Mouse (Mus musculus): ENCODE results near the gene Slamf6. TPM values are rescaled to one million over a fixed set of nuclear protein-coding genes. Genes with fewer than 3 reads are reported as not detected.
A peak's percentile ranks its signal among the peaks of the same experiment; 100 is the strongest.

The Slamf6 gene
- polyA plus RNA-seq, 1 experiment from 2014 or later = 0.18 TPM

GRCm38 (mm10) chr1:171998820-171999597, 81.7 kb downstream of the Slamf6 start:
- no peak for TF ChIP-seq CTCF (IDR thresholded peaks at IDR 0.05; ENCODE audit: low read depth)
- no peak overlapping the region for H3K27ac ChIP-seq (ENCODE audit: low read depth)
- no peak for DNase-seq
- peaks cover 13% of the 10 kb centered on the region for H3K36me3 ChIP-seq (ENCODE audit: insufficient read depth)
- H3K4me1 ChIP-seq (ENCODE audit: insufficient read depth) = no peaks in the 10 kb centered on the region
- H3K9me3 ChIP-seq (ENCODE audit: low read depth, low read length) = no peaks in the 10 kb centered on the region
- ATAC-seq (ENCODE audit: insufficient read depth) = no peak
- H3K4me2 ChIP-seq = no peak overlapping the region
- 86% methylated on average over 13 of the region's 13 CpGs for WGBS
- H3K27me3 ChIP-seq (ENCODE audit: insufficient read depth, low read length) = no peaks in the 10 kb centered on the region
- no peak overlapping the region for H3K9ac ChIP-seq
- no peak overlapping the region for H3K4me3 ChIP-seq (ENCODE audit: low read depth, low read length)

- no peak overlapping the region for H3K4me3 ChIP-seq (ENCODE audit: low read depth, low read length)
- WGBS = 41% methylated on average over 3 of the region's 3 CpGs
- H3K9me3 ChIP-seq (ENCODE audit: low read depth, low read length) = no peaks in the 10 kb centered on the region
- H3K27ac ChIP-seq (ENCODE audit: low read depth) = no peak overlapping the region
- ATAC-seq (ENCODE audit: insufficient read depth) = 0 out of 2 replicates have a peak, but pooled peaks have one; percentile 53
- peak; percentile 63 for TF ChIP-seq CTCF (IDR thresholded peaks at IDR 0.05; ENCODE audit: low read depth)
- peaks cover 27% of the 10 kb centered on the region for H3K36me3 ChIP-seq (ENCODE audit: insufficient read depth)
- H3K27me3 ChIP-seq (ENCODE audit: insufficient read depth, low read length) = no peaks in the 10 kb centered on the region
- H3K4me2 ChIP-seq = no peak overlapping the region
- H3K4me1 ChIP-seq (ENCODE audit: insufficient read depth) = no peaks in the 10 kb centered on the region
- H3K9ac ChIP-seq = no peak overlapping the region
- peak; percentile 75 for DNase-seq
Observed at GRCm38 (mm10) chr1:172000641-172001040, 83.3 kb downstream of the Slamf6 start.

- TF ChIP-seq CTCF (IDR thresholded peaks at IDR 0.05; ENCODE audit: low read depth) = no peak
- 67% methylated on average over 12 of the region's 12 CpGs for WGBS
- DNase-seq = no peak
- Histone ChIP-seq H3K4me3 (ENCODE audit: low read depth, low read length) (no peak overlapping the region), H3K4me2 (no peak overlapping the region), H3K27me3 (ENCODE audit: insufficient read depth, low read length) (no peaks in the 10 kb centered on the region), H3K4me1 (ENCODE audit: insufficient read depth) (no peaks in the 10 kb centered on the region), H3K36me3 (ENCODE audit: insufficient read depth) (peaks cover 37% of the 10 kb centered on the region), H3K9ac (no peak overlapping the region), H3K9me3 (ENCODE audit: low read depth, low read length) (no peaks in the 10 kb centered on the region), H3K27ac (ENCODE audit: low read depth) (0 out of 2 replicates have a peak overlapping the region, but pooled peaks have one; percentile 13)
- ATAC-seq (ENCODE audit: insufficient read depth) = peak; percentile 39; the same call in 1 of the 2 replicates
Observed at GRCm38 (mm10) chr1:172001665-172002064, 84.3 kb downstream of the Slamf6 start.

Other genes with a start within 250 kb of the Slamf6 start
- 2.9 and 3.6 TPM in 2 replicates for gene Cd48, start 235.5 kb upstream of the Slamf6 start, polyA plus RNA-seq (2014; fragmentation: Nextera tagmentation; extraction: Ambion mirVana)
- 0.42 and 1.1 TPM in 2 replicates for gene Slamf1, start 150.4 kb upstream of the Slamf6 start, polyA plus RNA-seq (2014; fragmentation: Nextera tagmentation; extraction: Ambion mirVana)
- gene Cd84, start 77.8 kb upstream of the Slamf6 start, polyA plus RNA-seq (2014; fragmentation: Nextera tagmentation; extraction: Ambion mirVana) = 1.6 and 2.0 TPM in 2 replicates
- not detected in 2 replicates for gene Gm10521, start 21.9 kb upstream of the Slamf6 start, polyA plus RNA-seq (2014; fragmentation: Nextera tagmentation; extraction: Ambion mirVana)
- 17.1 TPM in 2 replicates for gene Vangl2, start 110.9 kb downstream of the Slamf6 start, polyA plus RNA-seq (2014; fragmentation: Nextera tagmentation; extraction: Ambion mirVana)
- not detected in 2 replicates for gene Nhlh1, start 140.1 kb downstream of the Slamf6 start, polyA plus RNA-seq (2014; fragmentation: Nextera tagmentation; extraction: Ambion mirVana)
- 218 and 226 TPM in 2 replicates for gene Copa, start 165.0 kb downstream of the Slamf6 start, polyA plus RNA-seq (2014; fragmentation: Nextera tagmentation; extraction: Ambion mirVana)
- gene Ncstn, start 165.3 kb downstream of the Slamf6 start, polyA plus RNA-seq (2014; fragmentation: Nextera tagmentation; extraction: Ambion mirVana) = 131 and 133 TPM in 2 replicates
- gene Pex19, start 209.2 kb downstream of the Slamf6 start, polyA plus RNA-seq (2014; fragmentation: Nextera tagmentation; extraction: Ambion mirVana) = 110 and 112 TPM in 2 replicates
- gene Dcaf8, start 230.6 kb downstream of the Slamf6 start, polyA plus RNA-seq (2014; fragmentation: Nextera tagmentation; extraction: Ambion mirVana) = 108 and 111 TPM in 2 replicates

Data from lung, embryonic 14.5 days (tissue).